Mouse (Mus musculus) myocyte (in vitro differentiated cells): ENCODE data around the gene Creb5.

ENCODE experiments used
- E2F4 ChIP-seq: IDR thresholded peaks from one replicate; pipeline ENCODE4 v1.6.1; 2011; ENCODE audit warnings: mild to moderate bottlenecking, control low read depth, moderate library complexity; ENCODE audit not compliant: insufficient read depth
- MAX ChIP-seq: IDR thresholded peaks from one replicate; pipeline ENCODE4 v1.6.1; 2011; ENCODE audit warnings: low read depth, mild to moderate bottlenecking, control low read depth
- MYOG ChIP-seq, 3 experiments: IDR thresholded peaks; one replicate each; pipeline ENCODE4 v1.6.1; 2011; ENCODE audit warnings: control low read depth in 2 of 3, low read depth in 2 of 3, mild to moderate bottlenecking in 2 of 3; ENCODE audit not compliant: insufficient read length in 2 of 3, control insufficient read depth in 1 of 3, insufficient read depth in 1 of 3
- POLR2A ChIP-seq: IDR thresholded peaks from one replicate; pipeline ENCODE4 v1.6.1; 2011; ENCODE audit warnings: low read depth, mild to moderate bottlenecking, control low read depth, moderate library complexity; ENCODE audit not compliant: insufficient read length
- POLR2AphosphoS2 ChIP-seq: IDR thresholded peaks from one replicate; pipeline ENCODE4 v1.6.1; 2011; ENCODE audit warnings: low read depth, control low read depth; ENCODE audit not compliant: insufficient read length
- REST ChIP-seq: IDR thresholded peaks from one replicate; pipeline ENCODE4 v1.6.1; 2011; ENCODE audit warnings: mild to moderate bottlenecking, control low read depth, moderate library complexity; ENCODE audit not compliant: insufficient read depth, insufficient read length
- TCF12 ChIP-seq: IDR thresholded peaks from one replicate; pipeline ENCODE4 v1.6.1; 2011; ENCODE audit warnings: mild to moderate bottlenecking, control low read depth; ENCODE audit not compliant: poor library complexity, insufficient read depth, severe bottlenecking
- TCF3 ChIP-seq: IDR thresholded peaks from one replicate; pipeline ENCODE4 v1.6.1; 2011; ENCODE audit warnings: low read depth, control low read depth; ENCODE audit not compliant: insufficient read length
- USF1 ChIP-seq: IDR thresholded peaks from one replicate; pipeline ENCODE4 v1.6.1; 2011; ENCODE audit warnings: low read depth, mild to moderate bottlenecking, control low read depth, moderate library complexity

DNA sequence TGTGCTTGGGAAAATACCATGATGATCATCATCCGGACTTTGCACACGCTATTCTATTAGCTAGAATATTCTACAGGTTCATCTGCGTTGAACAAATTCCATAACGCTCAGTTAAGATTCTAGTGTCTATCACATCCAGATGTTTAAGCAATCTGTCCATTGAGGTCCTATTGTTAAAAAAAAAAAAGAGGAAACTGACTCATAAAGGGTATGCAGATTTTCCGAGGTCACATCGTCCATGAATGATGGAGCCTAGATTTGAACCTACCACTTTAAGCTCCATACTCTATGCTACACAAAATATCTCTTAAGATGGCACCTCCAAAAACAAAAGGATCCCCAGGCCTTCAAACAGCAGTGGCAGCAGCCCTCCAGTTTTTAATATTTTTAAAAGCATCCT lies 26.5 kb downstream of the Creb5 start:
- TF ChIP-seq POLR2A (no peak), USF1 (no peak), REST (no peak), MAX (no peak), POLR2AphosphoS2 (no peak), TCF12 (no peak), TCF3 (no peak), MYOG (IDR thresholded peaks at IDR 0.05; ENCODE audit: control insufficient read depth in 1 of 3, insufficient read depth in 1 of 3, insufficient read length in 2 of 3, low read depth in 2 of 3) (no peak), E2F4 (no peak)
